Mouse (Mus musculus): ENCODE data around the gene Narfl. TPM values are rescaled to one million over a fixed set of nuclear protein-coding genes. Genes with fewer than 3 reads are reported as not detected.

Narfl gene
- polyA plus RNA-seq, 1 experiment from 2014 or later: 27.3 TPM

Small RNA genes lying within 50 kb of the gene (microRNA-seq; reads per million reads assigned to microRNA genes)
- gene Gm25083 (not detected), gene Mir3082 (0.84 reads per million), gene Mir6966 (not detected)

Other genes with a start within 250 kb of the Narfl start
- gene Sox8, start 203.1 kb upstream of the Narfl start, polyA plus RNA-seq (2014; fragmentation: Nextera tagmentation; extraction: Ambion mirVana): 6.5 and 8.5 TPM in 2 replicates
- gene Lmf1, start 194.7 kb upstream of the Narfl start, polyA plus RNA-seq (2014; fragmentation: Nextera tagmentation; extraction: Ambion mirVana): 21.3 and 29.8 TPM in 2 replicates
- gene Gng13, start 56.6 kb upstream of the Narfl start, polyA plus RNA-seq (2014; fragmentation: Nextera tagmentation; extraction: Ambion mirVana): 0.50 and 1.5 TPM in 2 replicates
- gene Chtf18, start 46.4 kb upstream of the Narfl start, polyA plus RNA-seq (2014; fragmentation: Nextera tagmentation; extraction: Ambion mirVana): 17.3 and 26.0 TPM in 2 replicates
- gene Rpusd1, start 46.1 kb upstream of the Narfl start, polyA plus RNA-seq (2014; fragmentation: Nextera tagmentation; extraction: Ambion mirVana): 21.6 and 22.1 TPM in 2 replicates
- not detected in 2 replicates for gene Mslnl, start 37.7 kb upstream of the Narfl start, polyA plus RNA-seq (2014; fragmentation: Nextera tagmentation; extraction: Ambion mirVana)
- 2.6 and 3.3 TPM in 2 replicates for gene Msln, start 19.4 kb upstream of the Narfl start, polyA plus RNA-seq (2014; fragmentation: Nextera tagmentation; extraction: Ambion mirVana)
- 75.4 and 75.6 TPM in 2 replicates for gene Haghl, start 11.9 kb downstream of the Narfl start, polyA plus RNA-seq (2014; fragmentation: Nextera tagmentation; extraction: Ambion mirVana)
- gene Ccdc78, start 12.8 kb downstream of the Narfl start, polyA plus RNA-seq (2014; fragmentation: Nextera tagmentation; extraction: Ambion mirVana): 0.32 and 0.41 TPM in 2 replicates
- gene Fam173a, start 19.1 kb downstream of the Narfl start, polyA plus RNA-seq (2014; fragmentation: Nextera tagmentation; extraction: Ambion mirVana): 90.2 and 111 TPM in 2 replicates
- not detected in 2 replicates for gene AC134908.4, start 21.9 kb downstream of the Narfl start, polyA plus RNA-seq (2014; fragmentation: Nextera tagmentation; extraction: Ambion mirVana)
- 8.2 and 28.6 TPM in 2 replicates for gene Metrn, start 23.4 kb downstream of the Narfl start, polyA plus RNA-seq (2014; fragmentation: Nextera tagmentation; extraction: Ambion mirVana)
- 1.1 and 1.3 TPM in 2 replicates for gene Fbxl16, start 35.3 kb downstream of the Narfl start, polyA plus RNA-seq (2014; fragmentation: Nextera tagmentation; extraction: Ambion mirVana)
- 21.4 and 32.0 TPM in 2 replicates for gene Wdr24, start 49.9 kb downstream of the Narfl start, polyA plus RNA-seq (2014; fragmentation: Nextera tagmentation; extraction: Ambion mirVana)
- gene Jmjd8, start 55.1 kb downstream of the Narfl start, polyA plus RNA-seq (2014; fragmentation: Nextera tagmentation; extraction: Ambion mirVana): 45.7 and 47.0 TPM in 2 replicates
- 350 and 425 TPM in 2 replicates for gene Stub1, start 59.6 kb downstream of the Narfl start, polyA plus RNA-seq (2014; fragmentation: Nextera tagmentation; extraction: Ambion mirVana)
- gene Rhbdl1, start 63.5 kb downstream of the Narfl start, polyA plus RNA-seq (2014; fragmentation: Nextera tagmentation; extraction: Ambion mirVana): 2.0 and 2.5 TPM in 2 replicates
- 1.7 and 2.6 TPM in 2 replicates for gene Gm20683, start 68.0 kb downstream of the Narfl start, polyA plus RNA-seq (2014; fragmentation: Nextera tagmentation; extraction: Ambion mirVana)
- 13.0 and 21.7 TPM in 2 replicates for gene Rhot2, start 71.1 kb downstream of the Narfl start, polyA plus RNA-seq (2014; fragmentation: Nextera tagmentation; extraction: Ambion mirVana)
- 21.4 and 27.5 TPM in 2 replicates for gene Wdr90, start 87.7 kb downstream of the Narfl start, polyA plus RNA-seq (2014; fragmentation: Nextera tagmentation; extraction: Ambion mirVana)
- 40.0 and 41.4 TPM in 2 replicates for gene Mcrip2, start 95.0 kb downstream of the Narfl start, polyA plus RNA-seq (2014; fragmentation: Nextera tagmentation; extraction: Ambion mirVana)
- 83.9 and 85.3 TPM in 2 replicates for gene Mettl26, start 101.3 kb downstream of the Narfl start, polyA plus RNA-seq (2014; fragmentation: Nextera tagmentation; extraction: Ambion mirVana)
- gene Wfikkn1, start 107.1 kb downstream of the Narfl start, polyA plus RNA-seq (2014; fragmentation: Nextera tagmentation; extraction: Ambion mirVana): 0.99 and 1.2 TPM in 2 replicates
- 17.2 and 20.4 TPM in 2 replicates for gene Rab40c, start 146.0 kb downstream of the Narfl start, polyA plus RNA-seq (2014; fragmentation: Nextera tagmentation; extraction: Ambion mirVana)
- 51.5 and 77.2 TPM in 2 replicates for gene Pigq, start 171.2 kb downstream of the Narfl start, polyA plus RNA-seq (2014; fragmentation: Nextera tagmentation; extraction: Ambion mirVana)
- gene Nhlrc4, start 171.2 kb downstream of the Narfl start, polyA plus RNA-seq (2014; fragmentation: Nextera tagmentation; extraction: Ambion mirVana): 0.28 and 0.43 TPM in 2 replicates
- gene A930017K11Rik, start 178.8 kb downstream of the Narfl start, polyA plus RNA-seq (2014; fragmentation: Nextera tagmentation; extraction: Ambion mirVana): 2.8 and 4.4 TPM in 2 replicates
- 27.1 and 35.3 TPM in 2 replicates for gene Capn15, start 212.0 kb downstream of the Narfl start, polyA plus RNA-seq (2014; fragmentation: Nextera tagmentation; extraction: Ambion mirVana)